Mouse (Mus musculus) urinary bladder, postnatal 36 days (tissue): ENCODE measurements around the gene Agbl2.

ENCODE experiments used
- DNase-seq, 2 experiments: peaks; one replicate each; pipeline ENCODE4 v3.0.0; 2022; ENCODE audit warnings: low spot score in 2 of 2, mixed read lengths in 1 of 2

The Agbl2 gene

DNA sequence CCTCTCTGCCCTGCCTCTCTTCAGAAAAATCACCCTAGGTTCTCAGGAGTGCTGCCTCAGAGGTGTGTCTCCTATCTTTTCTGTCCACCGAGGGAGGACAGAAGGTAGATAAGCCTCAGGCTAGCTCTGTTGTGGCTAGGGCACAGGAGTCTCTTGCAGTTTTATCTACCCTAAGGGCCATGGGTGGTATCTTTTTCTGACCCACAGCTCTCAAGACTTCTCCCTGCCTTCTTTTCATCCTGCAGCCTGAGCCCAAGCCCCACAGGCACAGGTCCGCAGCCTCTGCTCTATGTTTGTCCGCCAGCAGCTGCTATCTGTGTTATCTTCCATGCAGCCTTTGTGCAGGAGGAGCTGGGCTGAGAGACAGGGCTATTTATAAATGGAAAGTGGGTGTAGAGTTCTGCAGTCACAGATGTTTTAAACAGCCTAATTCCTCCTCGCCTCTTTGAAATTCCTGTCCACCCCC is 87.6 kb downstream of the Agbl2 start:
- DNase-seq, result peak in 1 of 2 experiments; percentile 12

DNA sequence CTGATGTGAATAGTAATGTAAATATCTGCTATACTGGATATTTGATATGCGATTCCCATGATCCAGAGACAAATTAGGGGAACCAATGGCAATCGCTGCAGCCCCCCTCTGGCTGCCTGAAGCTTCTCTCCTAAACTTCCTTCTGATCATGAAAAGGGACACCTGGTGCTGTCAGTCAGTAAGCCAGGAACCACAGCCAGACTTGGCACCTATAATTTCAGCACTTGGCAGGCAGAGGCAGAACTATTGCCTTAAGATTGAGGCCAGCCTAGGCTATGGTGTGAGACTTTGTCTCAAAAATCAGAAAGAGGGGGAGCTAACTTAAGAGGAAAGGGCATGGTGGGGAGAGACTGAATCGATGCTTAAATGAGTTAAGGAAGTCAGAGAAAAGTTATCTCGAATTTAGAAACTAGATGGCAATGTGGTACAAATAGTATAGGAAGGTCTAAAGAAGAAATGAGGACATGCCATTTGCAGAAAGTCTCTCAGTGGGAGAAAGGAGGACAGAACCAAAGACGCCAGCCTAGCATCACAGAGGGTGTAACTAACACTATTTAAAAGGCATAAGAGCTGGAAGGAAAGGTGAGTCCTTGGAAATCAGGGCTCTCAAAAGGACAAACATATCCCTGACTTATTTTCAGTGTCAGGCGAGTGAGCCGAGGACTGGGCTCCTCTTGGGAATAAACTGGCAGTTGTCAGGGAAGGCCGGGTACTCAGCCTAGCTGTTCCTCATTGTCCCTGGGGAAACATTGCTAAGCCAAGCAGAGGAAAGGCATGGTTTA is 88.8 kb downstream of the Agbl2 start:
- DNase-seq, result no peak

- DNase-seq, result no peak
Observed at GRCm38 (mm10) chr2:90874025-90874424, 91.5 kb downstream of the Agbl2 start.

DNA sequence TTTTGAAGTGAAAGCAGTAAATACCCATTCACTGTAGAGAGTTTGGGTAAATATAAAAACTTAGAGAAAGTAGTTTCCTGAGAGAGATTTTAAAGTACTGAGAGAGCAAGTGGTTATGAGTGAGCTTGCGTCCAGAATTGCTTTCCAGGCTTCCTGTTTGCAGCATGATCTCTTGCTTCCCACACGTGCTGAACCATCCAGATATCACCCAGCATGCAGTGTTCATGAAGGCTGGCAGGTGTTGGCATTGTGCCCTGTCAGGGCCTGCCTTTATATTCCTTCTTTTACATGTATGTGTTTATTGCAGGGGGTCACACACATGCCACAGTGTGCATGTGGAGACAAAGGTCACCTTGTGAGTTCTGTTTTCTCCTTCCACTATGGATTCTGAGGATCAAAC is 92.7 kb downstream of the Agbl2 start:
- DNase-seq, result no peak

GRCm38 (mm10) chr2:90877584-90878259 is 95.2 kb downstream of the Agbl2 start:
- no peak for DNase-seq

GRCm38 (mm10) chr2:90879419-90879818 is 96.9 kb downstream of the Agbl2 start:
- no peak for DNase-seq

DNA sequence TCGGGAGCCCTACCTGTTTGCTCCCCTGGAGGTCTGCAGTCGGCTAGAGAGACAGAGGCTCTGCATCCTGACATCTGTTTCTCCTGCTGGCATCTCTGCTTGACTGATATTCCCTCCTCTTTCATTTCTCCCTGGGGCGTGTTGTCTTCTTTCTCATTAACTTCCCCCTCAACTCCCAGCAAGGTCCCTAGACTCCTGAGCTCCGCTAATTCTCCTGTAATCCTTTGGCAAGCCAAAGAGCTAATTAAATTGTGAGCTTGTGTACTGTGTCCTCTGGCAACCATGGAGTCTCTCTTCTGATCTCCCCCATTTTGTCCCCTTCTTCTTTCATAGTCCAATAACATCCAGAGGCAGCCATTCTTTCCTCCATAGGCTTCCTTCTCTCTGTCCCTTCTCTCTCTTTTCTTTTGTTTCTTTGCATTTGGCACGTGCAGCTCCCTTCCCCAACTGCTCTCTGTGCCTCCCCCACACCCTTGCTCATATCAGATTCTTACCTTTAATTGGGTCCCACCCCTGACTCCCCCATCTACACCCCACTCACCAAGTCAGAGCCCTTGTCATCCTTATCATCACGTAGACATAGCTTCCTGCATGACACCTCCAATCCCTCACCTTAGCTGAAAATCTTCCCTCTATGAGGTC is 97.7 kb downstream of the Agbl2 start:
- no peak for DNase-seq

- DNase-seq, result no peak
Observed at GRCm38 (mm10) chr2:90881824-90882223, 99.3 kb downstream of the Agbl2 start.
